Mouse (Mus musculus) kidney, adult 11 months (tissue): ENCODE results near the gene Gm20817.
"Not testable (repeated sequence)": the region's sequence is repeated elsewhere in the genome, so short reads cannot be mapped to it uniquely, and the experiment has no call there.

Experiments used
- DNase-seq: peaks from one replicate; pipeline ENCODE4 v3.0.0; 2022

Gm20817 gene

DNA sequence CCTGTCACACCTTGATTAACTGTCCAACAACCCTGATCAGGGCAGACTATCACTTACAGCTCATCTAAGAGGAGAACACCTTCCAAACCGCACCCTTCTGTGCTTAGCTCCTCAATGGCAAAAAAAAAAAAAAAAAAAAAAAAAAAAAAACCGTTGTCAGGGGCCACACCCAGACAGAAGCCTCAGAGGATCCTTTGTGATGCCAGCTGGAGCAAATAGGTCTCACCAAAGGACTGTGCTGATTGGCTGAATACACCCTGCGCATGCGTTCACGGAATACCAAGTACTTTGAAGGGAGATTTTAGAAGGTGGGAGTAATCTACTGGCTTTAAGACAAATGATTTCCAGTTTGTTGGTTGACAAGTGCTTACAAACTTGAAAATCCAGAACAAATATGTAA lies at the start of gene Gm20817:
TSS of gene Gm20817 (minus strand) at position 101 of the 400 bp plus-strand sequence.
- not testable (repeated sequence) for DNase-seq
